Mouse (Mus musculus): ENCODE measurements around the gene Gm17660. TPM values are rescaled to one million over a fixed set of nuclear protein-coding genes. Genes with fewer than 3 reads are reported as not detected.

Gm17660 gene
- polyA plus RNA-seq, 1 experiment from 2014 or later: not detected

DNA sequence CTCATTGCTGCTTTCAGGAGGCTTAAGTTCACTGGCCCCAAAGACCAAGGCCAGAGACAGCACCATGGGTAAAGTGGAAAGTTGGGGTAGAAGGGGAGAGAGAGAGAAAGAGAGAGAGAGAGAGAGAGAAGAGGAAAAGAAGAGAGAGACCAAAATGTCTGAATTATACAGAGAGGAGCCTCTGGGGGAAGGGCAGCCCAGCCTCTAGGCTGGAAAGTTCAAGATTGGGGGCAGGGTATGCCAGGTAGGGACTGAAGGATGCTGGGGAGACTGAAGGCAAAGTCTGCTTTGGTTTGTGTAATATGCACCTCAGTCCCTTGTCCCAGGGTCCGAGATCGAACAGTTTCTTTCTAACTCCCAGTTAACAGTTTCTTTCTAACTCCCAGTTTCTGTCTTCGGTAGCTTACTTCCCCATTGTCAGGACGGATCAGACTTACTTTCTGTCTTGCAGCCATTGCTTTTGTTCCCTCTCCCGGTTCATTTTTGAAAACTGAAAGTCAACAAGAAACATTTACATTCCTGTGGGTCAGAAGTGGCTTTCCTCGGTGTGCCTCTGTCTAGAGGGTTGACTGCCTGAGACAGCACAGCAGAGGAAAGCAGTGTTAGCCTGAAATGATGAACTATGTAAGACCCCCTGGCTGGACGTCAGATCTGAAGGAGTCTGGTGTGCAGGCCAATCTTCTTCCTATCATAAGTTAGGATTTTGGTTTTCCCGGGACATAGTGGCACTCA, 54.0 kb downstream of the Gm17660 start:
- Histone ChIP-seq H3K36me3 (ENCODE audit: insufficient read depth, low read length) (no peaks in the 10 kb centered on the region), H3K27me3 (replicated peaks; ENCODE audit: insufficient read depth, low read length) (no peaks in the 10 kb centered on the region), H3K4me3 (ENCODE audit: low read depth, low read length) (no peak overlapping the region), H3K4me1 (ENCODE audit: insufficient read depth, low read depth, low read length) (peaks cover 19% of the 10 kb centered on the region; the same call in 1 of the 2 replicates), H3K4me2 (replicated peaks; ENCODE audit: low read depth, low read length) (peak overlapping the region; percentile 29), H3K9me3 (ENCODE audit: low read length) (no peaks in the 10 kb centered on the region), H3K9ac (replicated peaks; ENCODE audit: low read depth) (no peak overlapping the region), H3K27ac (ENCODE audit: low read length) (peak overlapping the region; percentile 51)
- WGBS: 48% methylated on average over 8 of the region's 8 CpGs
- ATAC-seq: no peak
- no peak for TF ChIP-seq CTCF (IDR thresholded peaks at IDR 0.05)
- peak; percentile 43; the same call in 1 of the 2 replicates for TF ChIP-seq EP300 (IDR thresholded peaks at IDR 0.05)
- DNase-seq (ENCODE audit: low spot score): peak; percentile 71

DNA sequence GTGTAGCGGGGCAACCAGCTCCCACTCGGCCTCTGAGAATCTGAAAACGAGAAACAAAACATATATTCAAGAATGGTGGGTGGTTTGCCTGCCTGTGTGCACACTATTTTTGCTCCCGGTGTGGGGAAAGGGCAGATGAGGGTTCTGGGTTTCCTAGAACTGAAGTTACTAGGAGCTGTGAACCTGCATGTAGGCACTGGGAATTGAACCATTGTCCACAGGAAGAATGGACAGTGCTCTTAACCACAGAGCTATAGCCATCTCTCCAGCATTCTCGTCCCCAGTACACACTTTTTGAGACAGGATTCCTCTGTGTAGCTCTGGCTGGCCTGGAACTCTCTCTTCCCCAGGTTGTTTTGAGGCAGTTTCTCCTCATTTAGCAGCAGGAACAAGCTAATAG, 54.9 kb downstream of the Gm17660 start:
- WGBS: 47% methylated on average over 5 of the region's 5 CpGs
- ATAC-seq (no peak), DNase-seq (ENCODE audit: low spot score) (no peak)
- peak overlapping the region; percentile 97 for H3K27ac ChIP-seq (ENCODE audit: low read length)
- no peaks in the 10 kb centered on the region for H3K9me3 ChIP-seq (ENCODE audit: low read length)
- 0 out of 2 replicates have a peak, but pooled peaks cover 7% of the 10 kb centered on the region for H3K36me3 ChIP-seq (ENCODE audit: insufficient read depth, low read length)
- H3K4me2 ChIP-seq (replicated peaks; ENCODE audit: low read depth, low read length): peak overlapping the region; percentile 68
- H3K9ac ChIP-seq (replicated peaks; ENCODE audit: low read depth): 0 out of 2 replicates have a peak overlapping the region, but pooled peaks have one; percentile 12
- TF ChIP-seq EP300 (IDR thresholded peaks at IDR 0.05) (no peak), CTCF (IDR thresholded peaks at IDR 0.05) (no peak)
- peaks cover 19% of the 10 kb centered on the region; the same call in 1 of the 2 replicates for H3K4me1 ChIP-seq (ENCODE audit: insufficient read depth, low read depth, low read length)
- no peaks in the 10 kb centered on the region for H3K27me3 ChIP-seq (replicated peaks; ENCODE audit: insufficient read depth, low read length)
- peak overlapping the region; percentile 63; the same call in 1 of the 2 replicates for H3K4me3 ChIP-seq (ENCODE audit: low read depth, low read length)

DNA sequence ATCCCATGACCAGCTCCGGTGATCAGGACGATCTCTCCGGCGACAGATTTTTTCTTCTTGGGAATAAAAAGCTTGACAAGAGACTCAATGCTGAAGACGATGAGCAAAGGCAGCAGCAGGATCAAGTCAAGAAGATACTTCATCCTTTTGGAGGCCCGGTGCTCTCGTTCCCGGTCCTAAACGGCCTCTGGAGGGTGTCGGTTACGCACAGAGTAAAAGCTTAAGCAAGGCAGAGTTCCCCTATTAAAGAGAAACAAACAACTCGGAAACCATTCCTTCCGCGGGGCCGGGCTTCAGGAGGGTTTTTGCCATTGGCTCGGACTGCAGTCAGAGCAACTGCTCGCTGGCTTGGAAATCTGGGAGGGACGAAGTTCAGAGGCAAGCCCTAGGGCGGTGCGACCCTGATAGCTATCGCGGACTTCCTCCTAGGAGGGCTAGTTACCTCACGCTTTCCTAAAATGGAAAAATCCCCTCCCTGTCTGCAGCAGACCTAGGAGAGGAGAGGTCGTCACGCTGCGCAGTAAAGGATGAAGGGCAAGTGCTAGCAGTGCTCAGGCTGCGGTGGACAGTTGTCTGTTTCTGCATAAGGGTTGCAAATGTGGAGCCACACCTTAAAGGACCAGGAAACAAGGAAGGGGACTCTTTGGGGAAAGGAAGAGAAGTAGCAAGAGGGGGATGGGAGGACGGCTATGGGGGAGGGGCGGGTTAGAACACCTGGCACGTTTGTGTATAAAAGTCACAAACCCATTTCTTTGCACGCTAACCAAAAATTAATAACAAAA, 55.6 kb downstream of the Gm17660 start, which contains the start of gene Hsd17b11:
Gene Hsd17b11 (minus strand): TSS at position 323 of the 782 bp plus-strand sequence.
- H3K4me3 ChIP-seq (ENCODE audit: low read depth, low read length): peak within 1 kb of the TSS; percentile 63
- no peaks in the 10 kb centered on the region for H3K9me3 ChIP-seq (ENCODE audit: low read length)
- peak; percentile 96 for DNase-seq (ENCODE audit: low spot score)
- H3K27me3 ChIP-seq (replicated peaks; ENCODE audit: insufficient read depth, low read length): no peaks in the 10 kb centered on the region
- WGBS: under 1% methylated on average over 31 of the region's 31 CpGs
- H3K27ac ChIP-seq (ENCODE audit: low read length): peak within 1 kb of the TSS; percentile 97
- H3K4me2 ChIP-seq (replicated peaks; ENCODE audit: low read depth, low read length): peak within 1 kb of the TSS; percentile 68
- H3K36me3 ChIP-seq (ENCODE audit: insufficient read depth, low read length): 0 out of 2 replicates have a peak, but pooled peaks cover 14% of the 10 kb centered on the region
- TF ChIP-seq CTCF (IDR thresholded peaks at IDR 0.05): no peak
- peak; percentile 59; the same call in 1 of the 2 replicates for TF ChIP-seq EP300 (IDR thresholded peaks at IDR 0.05)
- H3K9ac ChIP-seq (replicated peaks; ENCODE audit: low read depth): peak within 1 kb of the TSS; percentile 79
- H3K4me1 ChIP-seq (ENCODE audit: insufficient read depth, low read depth, low read length): peaks cover 19% of the 10 kb centered on the region; the same call in 1 of the 2 replicates
- ATAC-seq: peak; percentile 96

Small RNAs within 50 kb of the gene (microRNA-seq; reads per million reads assigned to microRNA genes)
- 1.2 reads per million for gene Mir5619

Other genes starting within 250 kb of the Gm17660 start
- 7.1 and 8.0 TPM in 2 replicates for gene Klhl8, start 166.3 kb downstream of the Gm17660 start, polyA plus RNA-seq (2015; fragmentation: Nextera tagmentation; extraction: Ambion mirVana)
- 0.20 TPM in 1 of 2 replicates, not detected in the other for gene Hsd17b13, start 100.2 kb downstream of the Gm17660 start, polyA plus RNA-seq (2015; fragmentation: Nextera tagmentation; extraction: Ambion mirVana)
- gene Hsd17b11, start 55.7 kb downstream of the Gm17660 start, polyA plus RNA-seq (2015; fragmentation: Nextera tagmentation; extraction: Ambion mirVana): 15.9 and 17.8 TPM in 2 replicates
- gene Nudt9, start 31.3 kb downstream of the Gm17660 start, polyA plus RNA-seq (2015; fragmentation: Nextera tagmentation; extraction: Ambion mirVana): 58.8 and 66.0 TPM in 2 replicates
- 285 and 301 TPM in 2 replicates for gene Sparcl1, start 36.1 kb upstream of the Gm17660 start, polyA plus RNA-seq (2015; fragmentation: Nextera tagmentation; extraction: Ambion mirVana)
- gene Dspp, start 93.1 kb upstream of the Gm17660 start, polyA plus RNA-seq (2015; fragmentation: Nextera tagmentation; extraction: Ambion mirVana): 0.02 TPM in 1 of 2 replicates, not detected in the other
- gene Dmp1, start 125.0 kb upstream of the Gm17660 start, polyA plus RNA-seq (2015; fragmentation: Nextera tagmentation; extraction: Ambion mirVana): 0.05 and 0.07 TPM in 2 replicates
- 0.37 and 1.2 TPM in 2 replicates for gene Ibsp, start 221.6 kb upstream of the Gm17660 start, polyA plus RNA-seq (2015; fragmentation: Nextera tagmentation; extraction: Ambion mirVana)
- not detected in 2 replicates for gene Mepe, start 247.7 kb upstream of the Gm17660 start, polyA plus RNA-seq (2015; fragmentation: Nextera tagmentation; extraction: Ambion mirVana)